Mouse (Mus musculus) embryonic fibroblast, embryonic 13.5 days (primary cell): ENCODE results near the gene Gsdma3.

Source experiments
- CTCF ChIP-seq: IDR thresholded peaks from 2 replicates; pipeline ENCODE4 v1.5.1; 2011; ENCODE audit warnings: mild to moderate bottlenecking, control low read depth, low read length, moderate library complexity, borderline replicate concordance; ENCODE audit not compliant: insufficient read depth
- POLR2A ChIP-seq: IDR thresholded peaks from 2 replicates; pipeline ENCODE4 v1.6.1; 2011; ENCODE audit warnings: low read depth, mild to moderate bottlenecking, control low read depth, low read length, moderate library complexity

GRCm38 (mm10) chr11:98640091-98640490 is 13.9 kb downstream of the Gsdma3 start:
- no peak for TF ChIP-seq CTCF
- no peak for TF ChIP-seq POLR2A
